Mouse (Mus musculus) heart, embryonic 15.5 days (tissue): ENCODE data around the gene Gm813. TPM values are rescaled to one million over a fixed set of nuclear protein-coding genes. Genes with fewer than 3 reads are reported as not detected.

Experiments used
- ATAC-seq: fragments of 200-750 bp; cut with Nextera tagmentation; replicated peaks from 2 replicates; pipeline ENCODE4 v1.8.0; 2017; ENCODE audit warnings: low read depth, moderate TSS enrichment; ENCODE audit not compliant: insufficient number of reproducible peaks, insufficient read depth, low FRiP score
- H3K27ac ChIP-seq: fragments of 300-500 bp; sonication (generic); 2 replicates; pipeline ENCODE4 v1.5.1; 2015; ENCODE audit warnings: mild to moderate bottlenecking, inconsistent platforms
- H3K27me3 ChIP-seq: fragments of 300-500 bp; sonication (generic); 2 replicates; pipeline ENCODE4 v1.6.1; 2015; ENCODE audit warnings: inconsistent platforms
- H3K36me3 ChIP-seq: fragments of 300-500 bp; sonication (generic); 2 replicates; pipeline ENCODE4 v1.6.1; 2015; ENCODE audit warnings: mild to moderate bottlenecking, inconsistent platforms
- H3K4me1 ChIP-seq: fragments of 300-500 bp; sonication (generic); replicated peaks from 2 replicates; pipeline ENCODE4 v1.6.1; 2015; ENCODE audit warnings: inconsistent platforms
- H3K4me2 ChIP-seq: fragments of 300-500 bp; sonication (generic); 2 replicates; pipeline ENCODE4 v1.6.1; 2015; ENCODE audit warnings: inconsistent platforms, mild to moderate bottlenecking, moderate library complexity
- H3K4me3 ChIP-seq: fragments of 300-500 bp; sonication (generic); 2 replicates; pipeline ENCODE4 v1.5.1; 2015; ENCODE audit warnings: mild to moderate bottlenecking, inconsistent platforms
- H3K9ac ChIP-seq: fragments of 300-500 bp; sonication (generic); 2 replicates; pipeline ENCODE4 v1.6.1; 2015; ENCODE audit warnings: mild to moderate bottlenecking, inconsistent platforms
- H3K9me3 ChIP-seq: fragments of 300-500 bp; sonication (generic); replicated peaks from 2 replicates; pipeline ENCODE4 v1.6.1; 2016; ENCODE audit warnings: inconsistent platforms
- WGBS: fragments of 180-500 bp; shearing (Covaris S2); methylation state at CpG from one replicate; pipeline ENCODE4 v1.1.7; 2015; ENCODE audit warnings: mixed read lengths; 5-methylcytosine and 5-hydroxymethylcytosine counted together
- polyA plus RNA-seq: library from polyadenylated mRNA; unstranded; fragments of >200 nt; fragmentation: Nextera tagmentation; extraction: Ambion mirVana; gene quantifications from 2 replicates; pipeline ENCODE4 v1.2.1, GENCODE M21; 2015

Gene Gm813
- polyA plus RNA-seq, 1 experiment from 2014 or later: not detected

GRCm38 (mm10) chr16:58637448-58637847 is 20.7 kb upstream of the Gm813 start:
- Histone ChIP-seq H3K27me3 (no peaks in the 10 kb centered on the region), H3K36me3 (no peaks in the 10 kb centered on the region), H3K9ac (no peak overlapping the region), H3K27ac (no peak overlapping the region), H3K9me3 (no peaks in the 10 kb centered on the region), H3K4me3 (no peak overlapping the region), H3K4me1 (no peaks in the 10 kb centered on the region), H3K4me2 (no peak overlapping the region)
- no peak for ATAC-seq
- 78% methylated on average over 4 of the region's 4 CpGs for WGBS

GRCm38 (mm10) chr16:58635866-58636265 is 19.1 kb upstream of the Gm813 start:
- no peaks in the 10 kb centered on the region for H3K4me1 ChIP-seq
- H3K9me3 ChIP-seq: no peaks in the 10 kb centered on the region
- no peaks in the 10 kb centered on the region for H3K36me3 ChIP-seq
- no peak overlapping the region for H3K9ac ChIP-seq
- H3K4me2 ChIP-seq: no peak overlapping the region
- WGBS: 46% methylated on average over 2 of the region's 2 CpGs
- ATAC-seq: no peak
- H3K27me3 ChIP-seq: no peaks in the 10 kb centered on the region
- no peak overlapping the region for H3K4me3 ChIP-seq
- H3K27ac ChIP-seq: no peak overlapping the region

- Histone ChIP-seq H3K4me3 (no peak overlapping the region), H3K4me2 (no peak overlapping the region), H3K27me3 (no peaks in the 10 kb centered on the region), H3K9ac (no peak overlapping the region), H3K27ac (no peak overlapping the region), H3K36me3 (no peaks in the 10 kb centered on the region), H3K4me1 (no peaks in the 10 kb centered on the region), H3K9me3 (no peaks in the 10 kb centered on the region)
- ATAC-seq: no peak
- 57% methylated on average over 2 of the region's 2 CpGs for WGBS
Observed at GRCm38 (mm10) chr16:58629736-58630135, 13.0 kb upstream of the Gm813 start.

GRCm38 (mm10) chr16:58628968-58629367 is 12.2 kb upstream of the Gm813 start:
- H3K9ac ChIP-seq: no peak overlapping the region
- no peak overlapping the region for H3K4me2 ChIP-seq
- 77% methylated on average over 5 of the region's 5 CpGs for WGBS
- no peaks in the 10 kb centered on the region for H3K4me1 ChIP-seq
- no peak overlapping the region for H3K4me3 ChIP-seq
- ATAC-seq: no peak
- H3K27ac ChIP-seq: no peak overlapping the region
- H3K9me3 ChIP-seq: no peaks in the 10 kb centered on the region
- H3K36me3 ChIP-seq: no peaks in the 10 kb centered on the region
- H3K27me3 ChIP-seq: no peaks in the 10 kb centered on the region

GRCm38 (mm10) chr16:58628336-58628680 is 11.5 kb upstream of the Gm813 start:
- H3K36me3 ChIP-seq: no peaks in the 10 kb centered on the region
- no peaks in the 10 kb centered on the region for H3K4me1 ChIP-seq
- no peaks in the 10 kb centered on the region for H3K9me3 ChIP-seq
- WGBS: 94% methylated on average over 2 of the region's 2 CpGs
- H3K4me3 ChIP-seq: no peak overlapping the region
- no peak for ATAC-seq
- H3K4me2 ChIP-seq: no peak overlapping the region
- H3K27ac ChIP-seq: no peak overlapping the region
- H3K9ac ChIP-seq: no peak overlapping the region
- H3K27me3 ChIP-seq: no peaks in the 10 kb centered on the region

- no peaks in the 10 kb centered on the region for H3K27me3 ChIP-seq
- no peak for ATAC-seq
- WGBS: 86% methylated on average over 4 of the region's 4 CpGs
Observed at GRCm38 (mm10) chr16:58627597-58628335, 11.0 kb upstream of the Gm813 start.

GRCm38 (mm10) chr16:58623944-58624343 is 7.2 kb upstream of the Gm813 start:
- Histone ChIP-seq H3K4me1 (no peaks in the 10 kb centered on the region), H3K27me3 (no peaks in the 10 kb centered on the region), H3K4me2 (no peak overlapping the region), H3K9me3 (no peaks in the 10 kb centered on the region), H3K36me3 (no peaks in the 10 kb centered on the region), H3K4me3 (no peak overlapping the region), H3K27ac (no peak overlapping the region), H3K9ac (no peak overlapping the region)
- no peak for ATAC-seq
- 87% methylated on average over 6 of the region's 6 CpGs for WGBS

More at GRCm38 (mm10) chr16:58627597-58628335, 11.0 kb upstream of the Gm813 start:
- Histone ChIP-seq H3K36me3 (no peaks in the 10 kb centered on the region), H3K9me3 (no peaks in the 10 kb centered on the region), H3K4me2 (no peak overlapping the region), H3K4me3 (no peak overlapping the region), H3K27ac (no peak overlapping the region), H3K9ac (no peak overlapping the region), H3K4me1 (no peaks in the 10 kb centered on the region)

- Histone ChIP-seq H3K9me3 (no peaks in the 10 kb centered on the region), H3K4me1 (no peaks in the 10 kb centered on the region), H3K4me2 (no peak overlapping the region), H3K36me3 (no peaks in the 10 kb centered on the region), H3K27me3 (no peaks in the 10 kb centered on the region), H3K27ac (no peak overlapping the region), H3K9ac (no peak overlapping the region), H3K4me3 (no peak overlapping the region)
- WGBS: 62% methylated on average over 4 of the region's 4 CpGs
- no peak for ATAC-seq
Observed at GRCm38 (mm10) chr16:58623114-58623513, 6.3 kb upstream of the Gm813 start.

GRCm38 (mm10) chr16:58622377-58622776 is 5.6 kb upstream of the Gm813 start:
- H3K36me3 ChIP-seq: no peaks in the 10 kb centered on the region
- no peak overlapping the region for H3K4me3 ChIP-seq
- H3K27ac ChIP-seq: no peak overlapping the region
- no peak for ATAC-seq
- H3K9ac ChIP-seq: no peak overlapping the region
- 68% methylated on average over 3 of the region's 3 CpGs for WGBS
- no peaks in the 10 kb centered on the region for H3K27me3 ChIP-seq
- H3K9me3 ChIP-seq: no peaks in the 10 kb centered on the region
- no peak overlapping the region for H3K4me2 ChIP-seq
- H3K4me1 ChIP-seq: no peaks in the 10 kb centered on the region

GRCm38 (mm10) chr16:58617346-58617745 is 568 bp upstream of the Gm813 start:
- no peak overlapping the region for H3K27ac ChIP-seq
- no peak for ATAC-seq

GRCm38 (mm10) chr16:58612969-58613368 is 3.8 kb downstream of the Gm813 start:
- Histone ChIP-seq H3K36me3 (no peaks in the 10 kb centered on the region), H3K9ac (no peak overlapping the region), H3K27ac (no peak overlapping the region), H3K4me3 (no peak overlapping the region), H3K4me1 (no peaks in the 10 kb centered on the region), H3K4me2 (no peak overlapping the region), H3K9me3 (no peaks in the 10 kb centered on the region), H3K27me3 (no peaks in the 10 kb centered on the region)
- WGBS: 83% methylated on average over 3 of the region's 3 CpGs
- no peak for ATAC-seq

More at GRCm38 (mm10) chr16:58617346-58617745, 568 bp upstream of the Gm813 start:
- H3K9ac ChIP-seq: no peak overlapping the region
- no peak overlapping the region for H3K4me2 ChIP-seq
- H3K27me3 ChIP-seq: no peaks in the 10 kb centered on the region
- H3K36me3 ChIP-seq: no peaks in the 10 kb centered on the region
- H3K4me1 ChIP-seq: no peaks in the 10 kb centered on the region
- no peak overlapping the region for H3K4me3 ChIP-seq
- H3K9me3 ChIP-seq: no peaks in the 10 kb centered on the region

- no peak for ATAC-seq
- Histone ChIP-seq H3K27ac (no peak overlapping the region), H3K4me1 (no peaks in the 10 kb centered on the region), H3K36me3 (no peaks in the 10 kb centered on the region), H3K4me3 (no peak overlapping the region), H3K4me2 (no peak overlapping the region), H3K27me3 (no peaks in the 10 kb centered on the region), H3K9me3 (no peaks in the 10 kb centered on the region), H3K9ac (no peak overlapping the region)
- 55% methylated on average over 5 of the region's 5 CpGs for WGBS
Observed at GRCm38 (mm10) chr16:58607101-58607500, 9.7 kb downstream of the Gm813 start.
